Mouse (Mus musculus) forebrain, embryonic 10.5 days (tissue): ENCODE measurements around the gene Klhl12. TPM values are rescaled to one million over a fixed set of nuclear protein-coding genes. Genes with fewer than 3 reads are reported as not detected.
"Not testable (repeated sequence)": the region's sequence is repeated elsewhere in the genome, so short reads cannot be mapped to it uniquely, and the experiment has no call there.

Experiments
- DNase-seq: peaks from one replicate; pipeline ENCODE4 v3.0.0-alpha.2; 2017; ENCODE audit warnings: low spot score; ENCODE audit errors: extremely low spot score
- H3K27ac ChIP-seq: fragments of 300-500 bp; sonication (generic); 2 replicates; pipeline ENCODE4 v1.5.1; 2016; ENCODE audit warnings: mild to moderate bottlenecking
- H3K27me3 ChIP-seq: fragments of 300-500 bp; sonication (generic); 2 replicates; pipeline ENCODE4 v1.6.1; 2016; ENCODE audit warnings: mild to moderate bottlenecking; ENCODE audit not compliant: poor library complexity, severe bottlenecking
- H3K36me3 ChIP-seq: fragments of 300-500 bp; sonication (generic); replicated peaks from 2 replicates; pipeline ENCODE4 v1.6.1; 2016; ENCODE audit warnings: mild to moderate bottlenecking, moderate library complexity
- H3K4me1 ChIP-seq: fragments of 300-500 bp; sonication (generic); 2 replicates; pipeline ENCODE4 v1.6.1; 2016
- H3K4me3 ChIP-seq: fragments of 300-500 bp; sonication (generic); 2 replicates; pipeline ENCODE4 v1.5.1; 2016; ENCODE audit warnings: mild to moderate bottlenecking, moderate library complexity
- H3K9me3 ChIP-seq: fragments of 300-500 bp; sonication (generic); 2 replicates; pipeline ENCODE4 v1.6.1; 2016; ENCODE audit warnings: mild to moderate bottlenecking, moderate library complexity
- WGBS: fragments of 180-500 bp; shearing (Covaris S2); methylation state at CpG from one replicate; pipeline ENCODE4 v1.1.7; 2016; 5-methylcytosine and 5-hydroxymethylcytosine counted together
- polyA plus RNA-seq: library from polyadenylated mRNA; unstranded; fragments of >200 nt; fragmentation: Nextera tagmentation; extraction: Ambion mirVana; gene quantifications from 2 replicates; pipeline ENCODE4 v1.2.1, GENCODE M21; 2016

The Klhl12 gene
- polyA plus RNA-seq, 1 experiment from 2014 or later: 39.5 TPM

GRCm38 (mm10) chr1:134524424-134524823 is 69.1 kb downstream of the Klhl12 start:
- no peak overlapping the region for H3K4me3 ChIP-seq
- no peaks in the 10 kb centered on the region for H3K4me1 ChIP-seq
- H3K27ac ChIP-seq: no peak overlapping the region
- WGBS: 75% methylated on average over 5 of the region's 5 CpGs
- H3K27me3 ChIP-seq: no peaks in the 10 kb centered on the region
- H3K36me3 ChIP-seq: no peaks in the 10 kb centered on the region
- no peak for DNase-seq
- H3K9me3 ChIP-seq: no peaks in the 10 kb centered on the region

GRCm38 (mm10) chr1:134525015-134525414 is 69.7 kb downstream of the Klhl12 start:
- Histone ChIP-seq H3K4me1 (no peaks in the 10 kb centered on the region), H3K4me3 (no peak overlapping the region), H3K27me3 (no peaks in the 10 kb centered on the region), H3K9me3 (no peaks in the 10 kb centered on the region), H3K36me3 (no peaks in the 10 kb centered on the region), H3K27ac (no peak overlapping the region)
- WGBS: 88% methylated on average over 1 of the region's 1 CpGs
- DNase-seq: no peak

GRCm38 (mm10) chr1:134526752-134527151 is 71.4 kb downstream of the Klhl12 start:
- Histone ChIP-seq H3K9me3 (no peaks in the 10 kb centered on the region), H3K27me3 (no peaks in the 10 kb centered on the region), H3K4me1 (no peaks in the 10 kb centered on the region), H3K27ac (no peak overlapping the region), H3K36me3 (no peaks in the 10 kb centered on the region), H3K4me3 (no peak overlapping the region)
- no peak for DNase-seq
- WGBS: 88% methylated on average over 6 of the region's 6 CpGs

GRCm38 (mm10) chr1:134530618-134531017 is 75.3 kb downstream of the Klhl12 start:
- Histone ChIP-seq H3K4me1 (no peaks in the 10 kb centered on the region), H3K9me3 (no peaks in the 10 kb centered on the region), H3K36me3 (no peaks in the 10 kb centered on the region), H3K4me3 (no peak overlapping the region), H3K27me3 (no peaks in the 10 kb centered on the region), H3K27ac (no peak overlapping the region)
- WGBS: 91% methylated on average over 6 of the region's 6 CpGs
- DNase-seq: no peak

GRCm38 (mm10) chr1:134533710-134534109 is 78.4 kb downstream of the Klhl12 start:
- H3K4me1 ChIP-seq, H3K27ac ChIP-seq, H3K9me3 ChIP-seq, H3K4me3 ChIP-seq, H3K36me3 ChIP-seq, DNase-seq, H3K27me3 ChIP-seq: not testable (repeated sequence)
- 92% methylated on average over 10 of the region's 10 CpGs for WGBS

- Histone ChIP-seq H3K4me3 (no peak overlapping the region), H3K27me3 (no peaks in the 10 kb centered on the region), H3K36me3 (no peaks in the 10 kb centered on the region), H3K27ac (no peak overlapping the region), H3K9me3 (no peaks in the 10 kb centered on the region), H3K4me1 (no peaks in the 10 kb centered on the region)
- WGBS: 93% methylated on average over 1 of the region's 1 CpGs
- DNase-seq: no peak
Observed at GRCm38 (mm10) chr1:134535054-134535453, 79.7 kb downstream of the Klhl12 start.

- Histone ChIP-seq H3K4me1 (no peaks in the 10 kb centered on the region), H3K36me3 (no peaks in the 10 kb centered on the region), H3K27ac (no peak overlapping the region), H3K9me3 (no peaks in the 10 kb centered on the region), H3K4me3 (no peak overlapping the region), H3K27me3 (no peaks in the 10 kb centered on the region)
- WGBS: 72% methylated on average over 3 of the region's 3 CpGs
- no peak for DNase-seq
Observed at GRCm38 (mm10) chr1:134535513-134535912, 80.2 kb downstream of the Klhl12 start.

GRCm38 (mm10) chr1:134540610-134541009 is 85.3 kb downstream of the Klhl12 start:
- Histone ChIP-seq H3K27ac (no peak overlapping the region), H3K36me3 (no peaks in the 10 kb centered on the region), H3K27me3 (no peaks in the 10 kb centered on the region), H3K9me3 (peaks cover 10% of the 10 kb centered on the region; the same call in 1 of the 2 replicates), H3K4me1 (no peaks in the 10 kb centered on the region), H3K4me3 (no peak overlapping the region)
- no peak for DNase-seq
- 94% methylated on average over 10 of the region's 10 CpGs for WGBS

Other genes with a start within 250 kb of the Klhl12 start
- gene Adora1, start 220.1 kb upstream of the Klhl12 start, polyA plus RNA-seq: 0.14 and 0.36 TPM in 2 replicates
- gene Myog, start 165.5 kb upstream of the Klhl12 start, polyA plus RNA-seq: not detected in 2 replicates
- gene Ppfia4, start 122.6 kb upstream of the Klhl12 start, polyA plus RNA-seq: 1.6 and 2.1 TPM in 2 replicates
- gene Tmem183a, start 93.6 kb upstream of the Klhl12 start, polyA plus RNA-seq: 134 and 136 TPM in 2 replicates
- gene 4933406M09Rik, start 69.6 kb upstream of the Klhl12 start, polyA plus RNA-seq: not detected in 2 replicates
- gene Cyb5r1, start 50.0 kb upstream of the Klhl12 start, polyA plus RNA-seq: 30.0 and 31.6 TPM in 2 replicates
- gene Adipor1, start 40.2 kb upstream of the Klhl12 start, polyA plus RNA-seq: 70.5 and 71.1 TPM in 2 replicates
- gene Rabif, start 39.1 kb downstream of the Klhl12 start, polyA plus RNA-seq: 40.7 and 41.5 TPM in 2 replicates
- gene Mgat4e, start 94.2 kb downstream of the Klhl12 start, polyA plus RNA-seq: not detected in 2 replicates
- gene Kdm5b, start 104.6 kb downstream of the Klhl12 start, polyA plus RNA-seq: 60.6 and 62.1 TPM in 2 replicates
- 0.75 and 0.95 TPM in 2 replicates for gene Syt2, start 191.1 kb downstream of the Klhl12 start, polyA plus RNA-seq